Mouse (Mus musculus): Measurements from ENCODE around the gene H2-Ke6. TPM values are rescaled to one million over a fixed set of nuclear protein-coding genes. Genes with fewer than 3 reads are reported as not detected.

The H2-Ke6 gene
- polyA plus RNA-seq, 1 experiment: not detected

GRCm38 (mm10) chr17:34039562-34040450, 11.9 kb upstream of the H2-Ke6 start:
- TF ChIP-seq POLR2A (IDR thresholded peaks at IDR 0.05; ENCODE audit: insufficient read depth, low read depth, low read length) (no peak), CTCF (IDR thresholded peaks at IDR 0.05; ENCODE audit: insufficient read depth, low read depth, low read length) (no peak)

DNA sequence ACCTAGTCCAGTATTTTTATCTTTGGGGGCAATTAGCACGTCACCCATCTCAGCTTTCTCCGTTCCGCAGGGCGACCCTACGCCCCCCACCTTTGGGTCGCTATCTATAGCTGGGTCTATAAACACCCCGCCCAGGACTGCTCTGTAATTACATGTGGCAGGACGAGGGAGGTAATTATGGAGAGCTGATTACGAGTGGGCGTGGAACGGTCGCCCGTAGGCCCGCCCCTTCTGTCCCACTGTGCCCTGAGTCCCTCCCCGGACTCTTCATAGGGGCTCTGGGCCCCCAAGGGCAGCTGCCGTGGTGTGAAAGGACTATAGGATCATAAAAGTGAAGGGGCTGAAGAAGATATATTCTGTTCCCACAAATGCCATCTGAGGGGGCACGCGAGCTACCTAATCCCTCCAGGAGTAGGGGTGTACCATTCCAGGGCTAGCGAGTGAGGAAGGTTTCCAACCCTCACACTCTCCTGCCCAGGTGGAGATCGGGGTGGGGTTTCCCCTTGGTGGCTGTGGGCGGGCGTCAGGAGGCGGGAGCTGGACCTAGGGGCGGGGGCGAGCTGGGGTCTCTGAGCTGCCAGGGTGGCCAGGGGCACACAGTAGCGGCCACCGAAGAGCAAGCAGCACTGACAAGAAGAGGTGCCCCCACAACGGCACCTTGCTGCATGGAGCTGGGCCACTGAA, 11.2 kb upstream of the H2-Ke6 start, which contains the start of gene Col11a2:
Gene Col11a2, plus strand, starts transcription at position 560 of the 684 bp plus-strand sequence.
- H3K4me3 ChIP-seq (ENCODE audit: insufficient read depth, low read depth, low read length): peak within 1 kb of the TSS; percentile 19
- H3K27ac ChIP-seq (ENCODE audit: insufficient read depth, low read depth, low read length): peak within 1 kb of the TSS; percentile 31; the same call in 1 of the 2 replicates

More at GRCm38 (mm10) chr17:34039562-34040450, 11.9 kb upstream of the H2-Ke6 start:
- H3K4me1 ChIP-seq (ENCODE audit: control insufficient read depth, insufficient read depth, low read length): peaks cover 43% of the 10 kb centered on the region
- H3K27ac ChIP-seq (ENCODE audit: insufficient read depth, low read depth, low read length): no peak overlapping the region
- H3K4me3 ChIP-seq (ENCODE audit: insufficient read depth, low read depth, low read length): peak overlapping the region; percentile 19
- WGBS: 18% methylated on average over 17 of the region's 17 CpGs

DNA sequence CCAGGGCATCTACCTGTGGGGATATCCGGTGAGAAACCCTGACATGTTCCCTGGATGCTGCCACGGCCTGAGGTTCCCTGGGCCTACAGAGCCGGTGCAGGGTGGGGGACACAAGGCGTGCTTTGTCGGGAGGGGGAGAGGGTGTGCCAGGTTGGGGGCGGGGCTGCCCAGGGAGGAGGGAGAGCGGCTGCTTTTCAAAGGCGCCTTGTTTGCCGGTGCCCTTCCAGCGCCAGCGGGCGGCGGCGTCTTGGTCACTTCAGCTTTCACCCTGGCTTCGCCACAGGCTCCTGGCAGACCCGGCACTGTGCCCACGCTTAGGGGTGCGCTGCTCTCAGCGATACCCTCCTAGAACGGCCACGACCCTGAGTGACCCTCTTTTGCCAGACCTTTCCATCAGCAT, 10.6 kb upstream of the H2-Ke6 start:
- peak overlapping the region; percentile 19 for H3K4me3 ChIP-seq (ENCODE audit: insufficient read depth, low read depth, low read length)
- TF ChIP-seq POLR2A (IDR thresholded peaks at IDR 0.05; ENCODE audit: insufficient read depth, low read depth, low read length) (no peak), CTCF (IDR thresholded peaks at IDR 0.05; ENCODE audit: insufficient read depth, low read depth, low read length) (no peak)
- H3K4me1 ChIP-seq (ENCODE audit: control insufficient read depth, insufficient read depth, low read length): peaks cover 47% of the 10 kb centered on the region
- H3K27ac ChIP-seq (ENCODE audit: insufficient read depth, low read depth, low read length): peak overlapping the region; percentile 31; the same call in 1 of the 2 replicates
- 5% methylated on average over 21 of the region's 21 CpGs for WGBS

More for the DNA sequence above, 11.2 kb upstream of the H2-Ke6 start, which contains the start of gene Col11a2:
- TF ChIP-seq CTCF (IDR thresholded peaks at IDR 0.05; ENCODE audit: insufficient read depth, low read depth, low read length): no peak
- TF ChIP-seq POLR2A (IDR thresholded peaks at IDR 0.05; ENCODE audit: insufficient read depth, low read depth, low read length): no peak
- H3K4me1 ChIP-seq (ENCODE audit: control insufficient read depth, insufficient read depth, low read length): peaks cover 44% of the 10 kb centered on the region
- WGBS: 1% methylated on average over 28 of the region's 28 CpGs

DNA sequence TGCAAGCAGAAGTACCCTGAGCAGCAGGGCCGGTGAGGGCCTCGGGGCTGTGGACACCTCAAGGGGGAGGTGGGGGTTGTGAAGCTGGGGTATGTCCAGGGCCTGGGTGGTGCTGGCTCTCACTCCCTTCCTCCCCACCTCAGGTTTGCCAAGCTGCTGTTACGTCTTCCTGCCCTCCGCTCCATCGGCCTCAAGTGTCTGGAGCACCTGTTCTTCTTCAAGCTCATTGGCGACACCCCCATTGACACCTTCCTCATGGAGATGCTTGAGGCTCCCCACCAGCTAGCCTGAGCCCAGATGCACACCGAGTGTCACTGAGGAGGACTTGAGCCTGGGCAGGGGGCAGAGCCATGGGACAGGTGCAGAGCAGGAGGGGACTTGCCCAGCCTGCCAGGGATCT, 9.4 kb upstream of the H2-Ke6 start:
- no peak for TF ChIP-seq POLR2A (IDR thresholded peaks at IDR 0.05; ENCODE audit: insufficient read depth, low read depth, low read length)
- TF ChIP-seq CTCF (IDR thresholded peaks at IDR 0.05; ENCODE audit: insufficient read depth, low read depth, low read length): no peak
- 95% methylated on average over 7 of the region's 7 CpGs for WGBS
- H3K4me1 ChIP-seq (ENCODE audit: control insufficient read depth, insufficient read depth, low read length): peaks cover 56% of the 10 kb centered on the region
- H3K4me3 ChIP-seq (ENCODE audit: insufficient read depth, low read depth, low read length): no peak overlapping the region
- H3K27ac ChIP-seq (ENCODE audit: insufficient read depth, low read depth, low read length): no peak overlapping the region

DNA sequence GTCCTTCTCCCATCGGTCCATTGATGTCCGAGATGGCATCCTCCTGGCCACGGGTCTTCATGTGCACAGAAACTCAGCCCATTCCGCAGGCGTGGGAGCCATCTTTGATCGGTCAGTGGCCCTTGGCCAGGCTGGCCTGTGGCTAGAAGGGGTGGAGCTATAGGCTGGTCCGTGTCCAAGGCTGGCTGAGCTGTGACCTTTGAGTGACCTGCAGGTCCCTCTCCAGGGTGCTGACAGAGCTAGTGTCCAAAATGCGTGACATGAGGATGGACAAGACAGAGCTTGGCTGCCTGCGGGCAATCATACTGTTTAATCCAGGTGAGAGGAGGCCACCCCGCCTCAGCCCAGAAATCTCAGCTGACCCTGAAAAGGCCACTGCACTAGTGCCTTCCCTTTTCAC, 8.8 kb upstream of the H2-Ke6 start:
- TF ChIP-seq POLR2A (IDR thresholded peaks at IDR 0.05; ENCODE audit: insufficient read depth, low read depth, low read length) (no peak), CTCF (IDR thresholded peaks at IDR 0.05; ENCODE audit: insufficient read depth, low read depth, low read length) (no peak)
- no peak overlapping the region for H3K27ac ChIP-seq (ENCODE audit: insufficient read depth, low read depth, low read length)
- H3K4me3 ChIP-seq (ENCODE audit: insufficient read depth, low read depth, low read length): no peak overlapping the region
- peaks cover 55% of the 10 kb centered on the region for H3K4me1 ChIP-seq (ENCODE audit: control insufficient read depth, insufficient read depth, low read length)
- 86% methylated on average over 10 of the region's 10 CpGs for WGBS

- Histone ChIP-seq H3K27ac (ENCODE audit: insufficient read depth, low read depth, low read length) (no peak overlapping the region), H3K4me3 (ENCODE audit: insufficient read depth, low read depth, low read length) (no peak overlapping the region), H3K4me1 (ENCODE audit: control insufficient read depth, insufficient read depth, low read length) (peaks cover 50% of the 10 kb centered on the region)
- WGBS: 85% methylated on average over 9 of the region's 9 CpGs
- TF ChIP-seq CTCF (IDR thresholded peaks at IDR 0.05; ENCODE audit: insufficient read depth, low read depth, low read length): no peak
- no peak for TF ChIP-seq POLR2A (IDR thresholded peaks at IDR 0.05; ENCODE audit: insufficient read depth, low read depth, low read length)
Measured at GRCm38 (mm10) chr17:34035517-34035916, 7.7 kb upstream of the H2-Ke6 start.

GRCm38 (mm10) chr17:34034064-34034463, 6.2 kb upstream of the H2-Ke6 start:
- TF ChIP-seq CTCF (IDR thresholded peaks at IDR 0.05; ENCODE audit: insufficient read depth, low read depth, low read length) (peak; percentile 75), POLR2A (IDR thresholded peaks at IDR 0.05; ENCODE audit: insufficient read depth, low read depth, low read length) (no peak)
- Histone ChIP-seq H3K27ac (ENCODE audit: insufficient read depth, low read depth, low read length) (no peak overlapping the region), H3K4me1 (ENCODE audit: control insufficient read depth, insufficient read depth, low read length) (peaks cover 51% of the 10 kb centered on the region), H3K4me3 (ENCODE audit: insufficient read depth, low read depth, low read length) (no peak overlapping the region)
- WGBS: 68% methylated on average over 10 of the region's 10 CpGs

- WGBS: 90% methylated on average over 9 of the region's 9 CpGs
- no peak overlapping the region for H3K27ac ChIP-seq (ENCODE audit: insufficient read depth, low read depth, low read length)
- H3K4me1 ChIP-seq (ENCODE audit: control insufficient read depth, insufficient read depth, low read length): peaks cover 50% of the 10 kb centered on the region
- H3K4me3 ChIP-seq (ENCODE audit: insufficient read depth, low read depth, low read length): no peak overlapping the region
- TF ChIP-seq POLR2A (IDR thresholded peaks at IDR 0.05; ENCODE audit: insufficient read depth, low read depth, low read length): no peak
- TF ChIP-seq CTCF (IDR thresholded peaks at IDR 0.05; ENCODE audit: insufficient read depth, low read depth, low read length): no peak
Measured at GRCm38 (mm10) chr17:34033441-34033840, 5.6 kb upstream of the H2-Ke6 start.

GRCm38 (mm10) chr17:34032806-34033205, 4.9 kb upstream of the H2-Ke6 start:
- TF ChIP-seq POLR2A (IDR thresholded peaks at IDR 0.05; ENCODE audit: insufficient read depth, low read depth, low read length) (no peak), CTCF (IDR thresholded peaks at IDR 0.05; ENCODE audit: insufficient read depth, low read depth, low read length) (no peak)
- peak overlapping the region; percentile 59 for H3K4me3 ChIP-seq (ENCODE audit: insufficient read depth, low read depth, low read length)
- peaks cover 49% of the 10 kb centered on the region for H3K4me1 ChIP-seq (ENCODE audit: control insufficient read depth, insufficient read depth, low read length)
- 49% methylated on average over 9 of the region's 9 CpGs for WGBS
- H3K27ac ChIP-seq (ENCODE audit: insufficient read depth, low read depth, low read length): no peak overlapping the region
